Mouse (Mus musculus) urinary bladder, postnatal 36 days (tissue): Measurements from ENCODE around the gene Mst1r.
A peak's percentile ranks its signal among the peaks of the same experiment; 100 is the strongest.

Experiments used
- DNase-seq, 2 experiments: peaks; one replicate each; pipeline ENCODE4 v3.0.0; 2022; ENCODE audit warnings: low spot score in 2 of 2, mixed read lengths in 1 of 2

Mst1r gene

GRCm38 (mm10) chr9:107914764-107915420, 8.2 kb downstream of the Mst1r start:
- DNase-seq = no peak

- DNase-seq = no peak
These were observed 11.4 kb downstream of the Mst1r start for GRCm38 (mm10) chr9:107917895-107918608.

GRCm38 (mm10) chr9:107918884-107919283, 12.2 kb downstream of the Mst1r start:
- DNase-seq = no peak

- no peak for DNase-seq
These were observed 12.8 kb downstream of the Mst1r start for GRCm38 (mm10) chr9:107919441-107919840.

- peak; percentile 32 to 58 for DNase-seq
These were observed 16.3 kb downstream of the Mst1r start for GRCm38 (mm10) chr9:107923021-107923420.

- DNase-seq = peak in 1 of 2 experiments; percentile 51
These were observed 17.3 kb downstream of the Mst1r start for GRCm38 (mm10) chr9:107923956-107924355.

- no peak for DNase-seq
These were observed 18.6 kb downstream of the Mst1r start for GRCm38 (mm10) chr9:107925251-107925650.

GRCm38 (mm10) chr9:107926920-107927420, 20.3 kb downstream of the Mst1r start:
- no peak for DNase-seq

GRCm38 (mm10) chr9:107927749-107928148, 21.1 kb downstream of the Mst1r start:
- DNase-seq = no peak

- no peak for DNase-seq
These were observed 21.5 kb downstream of the Mst1r start, which contains the start of gene Actl11 for GRCm38 (mm10) chr9:107928169-107928568. TSS of gene Actl11 (plus strand) at chr9:107928469.

- DNase-seq = no peak
These were observed 25.5 kb downstream of the Mst1r start for GRCm38 (mm10) chr9:107932221-107932620.

GRCm38 (mm10) chr9:107934146-107934545, 27.5 kb downstream of the Mst1r start:
- no peak for DNase-seq

GRCm38 (mm10) chr9:107935374-107935773, 28.7 kb downstream of the Mst1r start, which contains the start of gene Camkv:
TSS of gene Camkv (plus strand) at chr9:107935674.
- DNase-seq = no peak

GRCm38 (mm10) chr9:107935790-107936214, 29.1 kb downstream of the Mst1r start:
- DNase-seq = no peak

GRCm38 (mm10) chr9:107936215-107936822, 29.6 kb downstream of the Mst1r start:
- no peak for DNase-seq

- DNase-seq = no peak
These were observed 30.2 kb downstream of the Mst1r start for GRCm38 (mm10) chr9:107936831-107937230.

GRCm38 (mm10) chr9:107947241-107948194, 40.8 kb downstream of the Mst1r start:
- no peak for DNase-seq

- DNase-seq = no peak
These were observed 42.7 kb downstream of the Mst1r start for GRCm38 (mm10) chr9:107949184-107949921.

- DNase-seq = no peak
These were observed 43.2 kb downstream of the Mst1r start, which contains the start of gene Traip for GRCm38 (mm10) chr9:107949922-107950235. TSS of gene Traip (plus strand) at chr9:107950136.

- peak; percentile 84 to 91 for DNase-seq
These were observed 44.0 kb downstream of the Mst1r start for GRCm38 (mm10) chr9:107950460-107951355.
